Mouse (Mus musculus) adrenal gland, adult 2 months (tissue): ENCODE data around the gene Stk36. TPM values are rescaled to one million over a fixed set of nuclear protein-coding genes. Genes with fewer than 3 reads are reported as not detected.

ENCODE experiments used
- DNase-seq: peaks from one replicate; pipeline ENCODE4 v3.0.0; 2021
- microRNA-seq, 2 experiments: library from miRNA; unstranded; fragments of <30 nt; microRNA quantifications; one replicate each; pipeline ENCODE4 v1.2.0; 2021
- polyA plus RNA-seq: library from polyadenylated mRNA; depleted of rRNA; stranded (reverse); fragments of >200 nt; gene quantifications from 2 replicates; pipeline ENCODE4 v1.2.3, GENCODE M21; 2012; rRNA removed
- total RNA-seq, 2 experiments: library from RNA; stranded (reverse); gene quantifications; 2 replicates each; pipeline ENCODE4 v1.2.3; 2021

Stk36 gene
- total and polyA plus RNA-seq, 3 experiments, result 3.9 to 7.4 (median 4.3) TPM

DNA sequence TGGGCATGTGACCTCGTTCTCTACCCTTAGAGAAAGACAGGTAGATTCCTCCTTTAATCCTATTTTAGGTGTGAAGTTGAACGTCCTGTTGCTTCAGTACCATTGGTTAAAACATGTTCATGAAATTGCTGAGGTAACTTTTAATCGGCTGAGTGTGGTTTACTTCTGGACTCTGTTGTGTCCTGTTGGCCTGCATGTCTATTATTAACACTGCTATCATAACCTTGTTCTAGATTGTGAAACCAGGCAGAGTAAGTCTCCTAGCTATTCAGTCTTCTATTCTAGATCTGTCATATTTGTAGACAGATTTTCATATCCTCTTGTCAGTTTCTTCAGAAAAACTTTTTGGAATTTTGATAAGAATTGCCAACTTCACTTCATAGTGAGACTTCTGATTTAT is 67.1 kb downstream of the Stk36 start:
- no peak for DNase-seq

DNA sequence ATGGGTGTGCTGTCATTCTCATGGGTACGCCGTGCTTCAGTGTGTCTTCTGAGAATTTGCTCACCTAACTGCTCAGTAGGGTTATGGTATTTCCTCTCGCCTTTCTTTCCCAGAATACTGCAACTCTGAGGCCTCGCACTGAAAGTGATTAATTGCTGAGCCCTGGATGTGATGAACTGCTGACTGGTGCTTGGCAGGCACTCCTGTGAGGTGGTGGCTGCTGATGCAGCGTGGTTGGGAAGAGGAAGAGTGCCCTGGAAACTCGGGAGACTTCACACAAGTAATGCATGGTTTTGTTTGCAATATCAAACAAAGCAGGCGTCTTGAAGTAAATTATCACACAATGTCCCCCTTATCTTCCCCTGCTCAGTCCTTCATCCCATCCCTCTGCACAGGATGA is 71.5 kb downstream of the Stk36 start:
- peak; percentile 26 for DNase-seq

- no peak for DNase-seq
These were observed 75.6 kb downstream of the Stk36 start for GRCm38 (mm10) chr1:74676863-74677262.

GRCm38 (mm10) chr1:74677843-74678242 is 76.6 kb downstream of the Stk36 start:
- DNase-seq, result no peak

Small RNAs within 50 kb of the gene (microRNA-seq; reads per million reads assigned to microRNA genes)
- 0 reads per million in 2 experiments for gene Gm25035

Other genes with a start within 250 kb of the Stk36 start
- gene Catip, start 239.3 kb upstream of the Stk36 start, total RNA-seq, result under 1 TPM; 0.29 to 0.69 TPM
- 0.24 and 0.51 TPM in 2 replicates for gene Catip, start 239.3 kb upstream of the Stk36 start, polyA plus RNA-seq
- 10 to 100 TPM; 13.1 to 16.3 TPM for gene Slc11a1, start 226.2 kb upstream of the Stk36 start, total RNA-seq
- 39.4 and 50.7 TPM in 2 replicates for gene Slc11a1, start 226.2 kb upstream of the Stk36 start, polyA plus RNA-seq
- 100 to 1,000 TPM; 169 to 172 TPM for gene Ctdsp1, start 209.9 kb upstream of the Stk36 start, total RNA-seq
- 195 and 226 TPM in 2 replicates for gene Ctdsp1, start 209.9 kb upstream of the Stk36 start, polyA plus RNA-seq
- 1 to 10 TPM in 1 of 2 experiments, under 1 TPM in 1; 0.95 to 1.1 TPM for gene Vil1, start 192.1 kb upstream of the Stk36 start, total RNA-seq
- 0.13 and 0.20 TPM in 2 replicates for gene Vil1, start 192.1 kb upstream of the Stk36 start, polyA plus RNA-seq
- 10 to 100 TPM; 24.0 to 26.7 TPM for gene Cnot9, start 95.4 kb upstream of the Stk36 start, total RNA-seq
- gene Cnot9, start 95.4 kb upstream of the Stk36 start, polyA plus RNA-seq, result 8.4 and 10.1 TPM in 2 replicates
- gene Plcd4, start 58.6 kb upstream of the Stk36 start, total RNA-seq, result under 1 TPM; 0.37 to 0.79 TPM
- gene Plcd4, start 58.6 kb upstream of the Stk36 start, polyA plus RNA-seq, result 0.07 and 0.11 TPM in 2 replicates
- gene Usp37, start 57.2 kb upstream of the Stk36 start, total RNA-seq, result 10 to 100 TPM; 13.3 to 15.0 TPM
- 2.5 and 4.3 TPM in 2 replicates for gene Usp37, start 57.2 kb upstream of the Stk36 start, polyA plus RNA-seq
- gene Zfp142, start 13.2 kb upstream of the Stk36 start, total RNA-seq, result 10 to 100 TPM; 13.5 to 16.3 TPM
- gene Zfp142, start 13.2 kb upstream of the Stk36 start, polyA plus RNA-seq, result 13.2 and 14.6 TPM in 2 replicates
- 10 to 100 TPM; 31.4 to 32.1 TPM for gene Bcs1l, start 13.2 kb upstream of the Stk36 start, total RNA-seq
- 13.2 and 16.7 TPM in 2 replicates for gene Bcs1l, start 13.2 kb upstream of the Stk36 start, polyA plus RNA-seq
- 10 to 100 TPM; 49.8 to 70.2 TPM for gene Rnf25, start within 50 bp of the Stk36 start, total RNA-seq
- gene Rnf25, start within 50 bp of the Stk36 start, polyA plus RNA-seq, result 28.3 and 29.5 TPM in 2 replicates
- 10 to 100 TPM; 13.1 to 21.9 TPM for gene Ttll4, start 60.3 kb downstream of the Stk36 start, total RNA-seq
- gene Ttll4, start 60.3 kb downstream of the Stk36 start, polyA plus RNA-seq, result 12.9 and 14.0 TPM in 2 replicates
- gene Cyp27a1, start 112.1 kb downstream of the Stk36 start, total RNA-seq, result 10 to 100 TPM; 13.1 to 16.8 TPM
- 8.7 and 9.5 TPM in 2 replicates for gene Cyp27a1, start 112.1 kb downstream of the Stk36 start, polyA plus RNA-seq
- under 1 TPM in 1 of 2 experiments, not detected in 1; 0.17 TPM for gene Prkag3, start 147.8 kb downstream of the Stk36 start, total RNA-seq
- 0.20 and 0.26 TPM in 2 replicates for gene Prkag3, start 147.8 kb downstream of the Stk36 start, polyA plus RNA-seq
- 1 to 10 TPM; 2.3 to 5.7 TPM for gene Wnt6, start 170.4 kb downstream of the Stk36 start, total RNA-seq
- gene Wnt6, start 170.4 kb downstream of the Stk36 start, polyA plus RNA-seq, result 11.5 and 17.1 TPM in 2 replicates
- 1 to 10 TPM in 1 of 2 experiments, under 1 TPM in 1; 0.23 to 1.2 TPM for gene Wnt10a, start 190.1 kb downstream of the Stk36 start, total RNA-seq
- 2.1 and 2.4 TPM in 2 replicates for gene Wnt10a, start 190.1 kb downstream of the Stk36 start, polyA plus RNA-seq